Comparison of ENCODE assay signal across 9 mouse cellular contexts in genomic region chr6:29433804-29434795, GRCm38 (mm10). TPM values are rescaled to one million over a fixed set of nuclear protein-coding genes. Genes with fewer than 3 reads are reported as not detected.
DNase-seq lines count a peak whose midpoint lies in the region; ATAC-seq and TF ChIP-seq lines count a peak whose summit lies in the region.
"Had no signal": no experiment of that assay in that cellular context is flagged by ENCODE, and none has a peak within 500 bp of the region (broad histone marks: within the 10 kb centered on the region; RNA-seq: fewer than 3 reads in every experiment).

No protein-coding gene starts in this region.

- no peak for TF ChIP-seq CTCF in brain, embryonic 14.5 days (IDR thresholded peaks at IDR 0.05; ENCODE audit: borderline replicate concordance, extremely low read depth, insufficient read depth, insufficient read length)

- DNase-seq in cerebellum, postnatal 14 days = peak; percentile 48 to 55
- no peak for DNase-seq in cerebellum, adult 9-10 months
- DNase-seq in brain, embryonic 14.5 days (ENCODE audit: low read depth) = peak; percentile 22
- peak; percentile 85 for DNase-seq in gastrocnemius, postnatal 25 days
- peak; percentile 52 for DNase-seq in neural tube, embryonic 11.5 days (ENCODE audit: low spot score)
- DNase-seq in left cerebral cortex, adult 9 months (ENCODE audit: low spot score in 2 of 2) = no peak
- no peak for DNase-seq in right cerebral cortex, adult 2 months (ENCODE audit: low spot score in 2 of 2)

- no peak for TF ChIP-seq POLR2A in brain, embryonic 14.5 days (IDR thresholded peaks at IDR 0.05; ENCODE audit: borderline replicate concordance, extremely low read depth, insufficient read depth, insufficient read length, poor library complexity, severe bottlenecking)

- H3K4me2 ChIP-seq in intestine, embryonic 15.5 days (replicated peaks) = peak overlapping the region; percentile 70
- H3K4me2 ChIP-seq in neural tube, embryonic 11.5 days (ENCODE audit: low read depth) = peak overlapping the region; percentile 62

- H3K27ac ChIP-seq in intestine, embryonic 15.5 days = peak overlapping the region; percentile 86
- 0 out of 2 replicates have a peak overlapping the region, but pooled peaks have one; percentile 6 for H3K27ac ChIP-seq in neural tube, embryonic 11.5 days (ENCODE audit: low read depth, low read length)

- peaks cover 12% of the 10 kb centered on the region for H3K27me3 ChIP-seq in intestine, embryonic 15.5 days (replicated peaks)
- H3K27me3 ChIP-seq in neural tube, embryonic 11.5 days (ENCODE audit: control insufficient read depth, insufficient read depth, low read length) = peaks cover 30% of the 10 kb centered on the region

- no peaks in the 10 kb centered on the region for H3K9me3 ChIP-seq in intestine, embryonic 15.5 days
- H3K9me3 ChIP-seq in neural tube, embryonic 11.5 days (ENCODE audit: control insufficient read depth, low read length) = no peaks in the 10 kb centered on the region

- H3K4me3 ChIP-seq in intestine, embryonic 15.5 days (replicated peaks) = peak overlapping the region; percentile 53
- peak overlapping the region; percentile 40 for H3K4me3 ChIP-seq in neural tube, embryonic 11.5 days (ENCODE audit: low read depth, low read length)

- ATAC-seq in intestine, embryonic 15.5 days = peak; percentile 9; the same call in 1 of the 2 replicates
- ATAC-seq in neural tube, embryonic 11.5 days (ENCODE audit: insufficient read depth, low FRiP score, low TSS enrichment) = no peak

- peak overlapping the region; percentile 52 for H3K9ac ChIP-seq in intestine, embryonic 15.5 days
- peak overlapping the region; percentile 48; the same call in 1 of the 2 replicates for H3K9ac ChIP-seq in neural tube, embryonic 11.5 days (ENCODE audit: low read length)

- H3K36me3 ChIP-seq in intestine, embryonic 15.5 days = no peaks in the 10 kb centered on the region
- H3K36me3 ChIP-seq in neural tube, embryonic 11.5 days (ENCODE audit: control insufficient read depth, insufficient read depth, low read length) = no peaks in the 10 kb centered on the region; the same call in 1 of the 2 replicates

- WGBS in intestine, embryonic 15.5 days = 5% methylated on average over 27 of the region's 27 CpGs
- WGBS in neural tube, embryonic 11.5 days = 3% methylated on average over 27 of the region's 27 CpGs

- peaks cover 21% of the 10 kb centered on the region for H3K4me1 ChIP-seq in intestine, embryonic 15.5 days (replicated peaks)
- peaks cover 30% of the 10 kb centered on the region for H3K4me1 ChIP-seq in neural tube, embryonic 11.5 days (ENCODE audit: control insufficient read depth, insufficient read depth, low read length)

RNA-seq across cellular contexts. Expression of gene Flnc, which starts 1.0 kb away (rescaled TPM):
- 3.2 and 9.7 TPM in 2 replicates for polyA plus RNA-seq in brain, embryonic 14.5 days (2012; rRNA removed)
- 100 to 1,000 TPM; 420 to 954 TPM for total RNA-seq in gastrocnemius, postnatal 25 days (2021)
- polyA plus RNA-seq in intestine, embryonic 15.5 days (2015; fragmentation: Nextera tagmentation; extraction: Ambion mirVana) = 9.7 and 10.1 TPM in 2 replicates
- polyA plus RNA-seq in neural tube, embryonic 11.5 days (2014; fragmentation: Nextera tagmentation; extraction: Ambion mirVana) = 4.6 and 5.8 TPM in 2 replicates

RNA-seq across cellular contexts. Expression of gene Atp6v1f, which starts 33.4 kb away (rescaled TPM):
- 258 and 356 TPM in 2 replicates for polyA plus RNA-seq in brain, embryonic 14.5 days (2012; rRNA removed)
- 100 to 1,000 TPM in 1 of 2 experiments, 10 to 100 TPM in 1; 90.2 to 102 TPM for total RNA-seq in gastrocnemius, postnatal 25 days (2021)
- polyA plus RNA-seq in intestine, embryonic 15.5 days (2015; fragmentation: Nextera tagmentation; extraction: Ambion mirVana) = 294 and 331 TPM in 2 replicates
- polyA plus RNA-seq in neural tube, embryonic 11.5 days (2014; fragmentation: Nextera tagmentation; extraction: Ambion mirVana) = 194 and 201 TPM in 2 replicates

RNA-seq across cellular contexts. Expression of gene Atp6v1fnb, which starts 37.1 kb away (rescaled TPM):
- polyA plus RNA-seq in brain, embryonic 14.5 days (2012; rRNA removed) = 0.14 and 0.23 TPM in 2 replicates
- total RNA-seq in gastrocnemius, postnatal 25 days (2021) = not detected
- 0.24 TPM in 1 of 2 replicates, not detected in the other for polyA plus RNA-seq in intestine, embryonic 15.5 days (2015; fragmentation: Nextera tagmentation; extraction: Ambion mirVana)
- not detected in 2 replicates for polyA plus RNA-seq in neural tube, embryonic 11.5 days (2014; fragmentation: Nextera tagmentation; extraction: Ambion mirVana)
- total RNA-seq: gastrocnemius, postnatal 4 days had no signal

RNA-seq across cellular contexts. Expression of gene Ccdc136, which starts 38.0 kb away (rescaled TPM):
- polyA plus RNA-seq in brain, embryonic 14.5 days (2012; rRNA removed) = 44.5 and 46.7 TPM in 2 replicates
- total RNA-seq in gastrocnemius, postnatal 25 days (2021) = 10 to 100 TPM in 1 of 2 experiments, 1 to 10 TPM in 1; 8.0 to 14.1 TPM
- polyA plus RNA-seq in intestine, embryonic 15.5 days (2015; fragmentation: Nextera tagmentation; extraction: Ambion mirVana) = 7.4 and 7.7 TPM in 2 replicates
- 36.8 and 40.1 TPM in 2 replicates for polyA plus RNA-seq in neural tube, embryonic 11.5 days (2014; fragmentation: Nextera tagmentation; extraction: Ambion mirVana)

RNA-seq across cellular contexts. Expression of gene Opn1sw, which starts 45.8 kb away (rescaled TPM):
- polyA plus RNA-seq in brain, embryonic 14.5 days (2012; rRNA removed) = 0.11 and 0.32 TPM in 2 replicates
- under 1 TPM; 0.13 to 0.32 TPM for total RNA-seq in gastrocnemius, postnatal 25 days (2021)
- polyA plus RNA-seq in intestine, embryonic 15.5 days (2015; fragmentation: Nextera tagmentation; extraction: Ambion mirVana) = 0.29 and 0.53 TPM in 2 replicates
- polyA plus RNA-seq in neural tube, embryonic 11.5 days (2014; fragmentation: Nextera tagmentation; extraction: Ambion mirVana) = 0.15 and 0.20 TPM in 2 replicates

Comparison
In these comparisons a context has a peak if more than half of its experiments do, and no peak if none do; other contexts are left out.
1. DNase-seq: peak in cerebellum, postnatal 14 days (2 of 2), brain, embryonic 14.5 days (single experiment), gastrocnemius, postnatal 25 days (single experiment) and neural tube, embryonic 11.5 days (single experiment); none in cerebellum, adult 9-10 months (single experiment), left cerebral cortex, adult 9 months (0 of 2) and right cerebral cortex, adult 2 months (0 of 2).